Mouse (Mus musculus): ENCODE results near the gene Scap.

GRCm38 (mm10) chr9:110328946-110329630 is 4.0 kb upstream of the Scap start:
- no peak for TF ChIP-seq CTCF (IDR thresholded peaks at IDR 0.05; ENCODE audit: low read depth, low read length)
- no peak for TF ChIP-seq POLR2A (IDR thresholded peaks at IDR 0.05; ENCODE audit: insufficient read depth, low read length)
- no peak for TF ChIP-seq EP300 (IDR thresholded peaks at IDR 0.05; ENCODE audit: insufficient read depth, low read depth, low read length)
